Mouse (Mus musculus) spleen, adult 2 months (tissue): ENCODE measurements at regions not wholly inside any gene's neighbourhood (a gene's known extent, or its start where the extent isn't known, plus 50 kb on each side); places are given as distances from the start of the nearest gene placed in this dataset.

Experiments
- CTCF ChIP-seq: fragments of 200-500 bp; IDR thresholded peaks from 2 replicates; pipeline ENCODE4 v1.5.1; 2011; ENCODE audit warnings: mild to moderate bottlenecking, inconsistent platforms; ENCODE audit not compliant: insufficient read depth, insufficient read length, insufficient replicate concordance; ENCODE audit errors: extremely low read depth
- POLR2A ChIP-seq: fragments of 200-500 bp; IDR thresholded peaks from 2 replicates; pipeline ENCODE4 v1.6.1; 2011; ENCODE audit warnings: low read depth, low read length, inconsistent platforms

DNA sequence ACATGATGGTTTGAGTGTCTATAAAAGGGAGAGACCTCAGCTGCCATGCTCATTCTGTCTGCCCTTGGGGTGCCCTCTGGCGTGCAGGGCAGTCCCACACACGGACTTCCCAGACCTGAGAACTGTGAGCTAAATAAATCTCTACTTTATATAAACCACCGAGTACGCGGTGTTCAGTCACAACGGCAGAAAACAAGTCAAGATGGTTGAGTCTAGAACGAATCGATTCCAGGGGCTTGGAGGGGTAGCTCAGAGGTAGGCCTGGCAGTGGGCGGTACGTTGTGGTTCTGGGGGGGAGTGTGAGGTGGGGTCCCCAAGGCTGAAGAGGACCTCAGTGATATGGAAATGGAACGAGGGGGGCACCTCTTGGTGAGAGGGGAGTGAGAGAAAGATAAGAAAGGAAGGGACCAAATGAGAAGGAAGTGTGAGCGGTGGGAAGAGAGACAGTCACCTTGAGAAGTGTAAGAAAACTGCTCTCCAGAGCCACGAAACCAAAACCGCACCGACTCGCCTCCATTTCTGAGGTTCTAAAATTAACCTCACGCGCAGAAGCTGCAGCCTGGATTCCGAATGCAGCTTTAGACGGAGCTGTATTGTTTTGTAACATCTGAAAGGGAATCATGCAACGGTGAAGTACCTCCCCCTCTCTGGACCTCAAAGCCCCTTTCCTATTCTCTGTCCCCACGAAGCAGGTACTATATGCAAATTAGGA is 117.0 kb downstream of the Mis18a start:
- TF ChIP-seq CTCF (no peak), POLR2A (no peak)
